Mouse (Mus musculus) heart, embryonic 12.5 days (tissue): ENCODE results near the gene Agxt2. TPM values are rescaled to one million over a fixed set of nuclear protein-coding genes. Genes with fewer than 3 reads are reported as not detected.

Experiments used
- ATAC-seq: fragments of 200-750 bp; cut with Nextera tagmentation; 2 replicates; pipeline ENCODE4 v1.8.0; 2017; ENCODE audit warnings: moderate TSS enrichment, moderate library complexity; ENCODE audit not compliant: insufficient number of reproducible peaks, low FRiP score
- H3K27ac ChIP-seq: fragments of 300-500 bp; sonication (generic); 2 replicates; pipeline ENCODE4 v1.5.1; 2016; ENCODE audit warnings: mild to moderate bottlenecking, moderate library complexity; ENCODE audit not compliant: poor library complexity, severe bottlenecking
- H3K27me3 ChIP-seq: fragments of 300-500 bp; sonication (generic); replicated peaks from 2 replicates; pipeline ENCODE4 v1.6.1; 2016; ENCODE audit warnings: mild to moderate bottlenecking, moderate library complexity
- H3K36me3 ChIP-seq: fragments of 300-500 bp; sonication (generic); 2 replicates; pipeline ENCODE4 v1.6.1; 2016; ENCODE audit warnings: mild to moderate bottlenecking, moderate library complexity
- H3K4me1 ChIP-seq: fragments of 300-500 bp; sonication (generic); replicated peaks from 2 replicates; pipeline ENCODE4 v1.6.1; 2016; ENCODE audit warnings: mild to moderate bottlenecking
- H3K4me2 ChIP-seq: fragments of 300-500 bp; sonication (generic); 2 replicates; pipeline ENCODE4 v1.6.1; 2016; ENCODE audit warnings: mild to moderate bottlenecking, moderate library complexity
- H3K4me3 ChIP-seq: fragments of 300-500 bp; sonication (generic); 2 replicates; pipeline ENCODE4 v1.5.1; 2016; ENCODE audit warnings: mild to moderate bottlenecking
- H3K9ac ChIP-seq: fragments of 300-500 bp; sonication (generic); 2 replicates; pipeline ENCODE4 v1.6.1; 2016; ENCODE audit warnings: mild to moderate bottlenecking, moderate library complexity
- H3K9me3 ChIP-seq: fragments of 300-500 bp; sonication (generic); replicated peaks from 2 replicates; pipeline ENCODE4 v1.6.1; 2016; ENCODE audit warnings: mild to moderate bottlenecking, moderate library complexity
- WGBS: fragments of 180-500 bp; shearing (Covaris S2); methylation state at CpG from one replicate; pipeline ENCODE4 v1.1.7; 2016; 5-methylcytosine and 5-hydroxymethylcytosine counted together
- polyA plus RNA-seq: library from polyadenylated mRNA; unstranded; fragments of >200 nt; fragmentation: Nextera tagmentation; extraction: Ambion mirVana; gene quantifications from 2 replicates; pipeline ENCODE4 v1.2.1, GENCODE M21; 2016

Gene Agxt2
- not detected in 2 replicates for polyA plus RNA-seq

- no peak within 1 kb of the TSS for H3K4me2 ChIP-seq
- H3K9ac ChIP-seq = no peak within 1 kb of the TSS
- H3K27ac ChIP-seq = no peak within 1 kb of the TSS
- 68% methylated on average over 9 of the region's 9 CpGs for WGBS
- H3K4me3 ChIP-seq = no peak within 1 kb of the TSS
- ATAC-seq = no peak
- no peaks in the 10 kb centered on the region for H3K36me3 ChIP-seq
- H3K4me1 ChIP-seq = no peaks in the 10 kb centered on the region
- no peaks in the 10 kb centered on the region for H3K27me3 ChIP-seq
- no peaks in the 10 kb centered on the region for H3K9me3 ChIP-seq
Measured at GRCm38 (mm10) chr15:10358039-10358948, at the start of gene Agxt2. Gene Agxt2 (plus strand): TSS chr15:10358532.

DNA sequence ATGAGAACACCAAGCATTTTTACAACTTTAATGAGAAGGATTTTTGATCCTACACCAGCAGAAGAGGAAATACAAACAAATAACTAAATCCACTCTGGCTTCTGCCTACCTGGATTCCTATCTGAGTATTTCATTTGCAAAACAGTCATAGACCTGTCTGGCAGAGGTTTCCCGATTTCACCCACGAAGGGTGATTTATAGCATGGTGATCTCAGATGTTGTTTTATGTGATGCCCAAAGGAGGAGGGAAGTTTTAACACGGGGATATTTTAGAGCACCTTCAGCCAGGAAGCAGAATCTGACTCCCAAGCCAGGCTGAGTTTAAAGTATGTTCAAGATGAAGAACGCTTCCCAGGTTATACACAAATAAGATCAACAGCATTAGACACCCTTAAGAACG is 46.5 kb upstream of the Agxt2 start:
- 71% methylated on average over 5 of the region's 5 CpGs for WGBS
- ATAC-seq = no peak

GRCm38 (mm10) chr15:10313522-10314455 is 44.5 kb upstream of the Agxt2 start:
- no peak for ATAC-seq
- H3K4me2 ChIP-seq = no peak overlapping the region
- H3K4me1 ChIP-seq = no peaks in the 10 kb centered on the region
- H3K9ac ChIP-seq = no peak overlapping the region
- H3K27me3 ChIP-seq = no peaks in the 10 kb centered on the region
- H3K36me3 ChIP-seq = no peaks in the 10 kb centered on the region
- H3K27ac ChIP-seq = no peak overlapping the region
- H3K4me3 ChIP-seq = no peak overlapping the region
- WGBS = 50% methylated on average over 7 of the region's 7 CpGs
- no peaks in the 10 kb centered on the region for H3K9me3 ChIP-seq

More for the DNA sequence above, 46.5 kb upstream of the Agxt2 start:
- Histone ChIP-seq H3K9ac (no peak overlapping the region), H3K27me3 (no peaks in the 10 kb centered on the region), H3K4me2 (no peak overlapping the region), H3K9me3 (no peaks in the 10 kb centered on the region), H3K27ac (no peak overlapping the region), H3K4me1 (no peaks in the 10 kb centered on the region), H3K36me3 (no peaks in the 10 kb centered on the region), H3K4me3 (no peak overlapping the region)

GRCm38 (mm10) chr15:10325080-10325479 is 33.3 kb upstream of the Agxt2 start, which contains the start of gene Gm21973:
Gene Gm21973 (plus strand): TSS chr15:10325380.
- ATAC-seq = no peak
- H3K27me3 ChIP-seq = no peaks in the 10 kb centered on the region
- no peaks in the 10 kb centered on the region for H3K4me1 ChIP-seq
- 76% methylated on average over 2 of the region's 2 CpGs for WGBS
- H3K36me3 ChIP-seq = no peaks in the 10 kb centered on the region
- H3K4me2 ChIP-seq = no peak within 1 kb of the TSS
- H3K9me3 ChIP-seq = 0 out of 2 replicates have a peak, but pooled peaks cover 4% of the 10 kb centered on the region
- H3K4me3 ChIP-seq = no peak within 1 kb of the TSS
- no peak within 1 kb of the TSS for H3K27ac ChIP-seq
- H3K9ac ChIP-seq = no peak within 1 kb of the TSS

DNA sequence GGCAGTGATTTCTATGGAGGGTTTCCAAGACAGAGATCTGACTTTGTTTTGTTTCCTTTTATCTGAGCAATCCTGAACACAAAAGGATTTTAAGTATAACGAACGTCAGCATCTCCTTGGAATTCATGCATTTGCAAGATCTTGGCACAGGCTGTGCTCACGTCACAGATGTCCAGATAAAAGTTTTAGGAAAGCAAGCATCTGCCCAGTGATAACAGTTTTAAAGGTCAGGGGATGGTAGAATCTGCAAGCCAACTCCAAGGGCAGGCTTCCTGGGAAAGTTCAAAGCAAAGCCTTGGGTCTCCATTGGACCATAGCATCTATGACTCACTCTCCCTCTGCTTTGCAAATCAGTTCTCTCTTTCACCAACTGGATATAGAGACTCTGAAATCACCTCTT is 27.7 kb upstream of the Agxt2 start:
- Histone ChIP-seq H3K27me3 (no peaks in the 10 kb centered on the region), H3K4me3 (no peak overlapping the region), H3K27ac (no peak overlapping the region), H3K4me1 (no peaks in the 10 kb centered on the region), H3K4me2 (no peak overlapping the region), H3K9ac (no peak overlapping the region), H3K9me3 (no peaks in the 10 kb centered on the region), H3K36me3 (no peaks in the 10 kb centered on the region)
- ATAC-seq = no peak
- WGBS = 69% methylated on average over 3 of the region's 3 CpGs

- no peaks in the 10 kb centered on the region for H3K27me3 ChIP-seq
- H3K4me3 ChIP-seq = no peak overlapping the region
- WGBS = 89% methylated on average over 1 of the region's 1 CpGs
- no peak overlapping the region for H3K27ac ChIP-seq
- no peak for ATAC-seq
- H3K4me2 ChIP-seq = no peak overlapping the region
- no peaks in the 10 kb centered on the region for H3K9me3 ChIP-seq
- H3K9ac ChIP-seq = no peak overlapping the region
- H3K4me1 ChIP-seq = no peaks in the 10 kb centered on the region
- H3K36me3 ChIP-seq = no peaks in the 10 kb centered on the region
Measured at GRCm38 (mm10) chr15:10332566-10332965, 25.8 kb upstream of the Agxt2 start.

DNA sequence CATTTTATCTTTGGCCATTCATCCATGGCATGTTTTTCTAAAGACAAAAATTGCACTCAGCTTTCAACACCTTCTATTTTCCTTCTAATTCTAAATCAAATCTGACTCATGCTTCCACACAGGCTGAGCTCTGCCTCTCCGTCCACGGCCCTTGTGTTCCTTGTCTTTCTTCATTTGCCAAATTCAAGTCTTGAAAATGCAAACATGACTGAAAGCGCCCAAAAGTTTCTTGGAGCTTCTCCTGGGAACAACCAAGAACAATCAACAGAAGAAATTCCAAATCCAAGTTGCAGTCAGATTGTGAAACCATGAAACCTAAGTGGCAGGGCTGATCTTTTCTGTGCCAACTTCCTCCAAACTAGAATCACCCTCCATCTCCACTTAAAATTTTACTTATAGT is 19.7 kb upstream of the Agxt2 start:
- 52% methylated on average over 3 of the region's 3 CpGs for WGBS
- Histone ChIP-seq H3K4me2 (no peak overlapping the region), H3K9ac (no peak overlapping the region), H3K4me1 (no peaks in the 10 kb centered on the region), H3K27me3 (no peaks in the 10 kb centered on the region), H3K36me3 (no peaks in the 10 kb centered on the region), H3K4me3 (no peak overlapping the region), H3K27ac (no peak overlapping the region), H3K9me3 (no peaks in the 10 kb centered on the region)
- no peak for ATAC-seq

DNA sequence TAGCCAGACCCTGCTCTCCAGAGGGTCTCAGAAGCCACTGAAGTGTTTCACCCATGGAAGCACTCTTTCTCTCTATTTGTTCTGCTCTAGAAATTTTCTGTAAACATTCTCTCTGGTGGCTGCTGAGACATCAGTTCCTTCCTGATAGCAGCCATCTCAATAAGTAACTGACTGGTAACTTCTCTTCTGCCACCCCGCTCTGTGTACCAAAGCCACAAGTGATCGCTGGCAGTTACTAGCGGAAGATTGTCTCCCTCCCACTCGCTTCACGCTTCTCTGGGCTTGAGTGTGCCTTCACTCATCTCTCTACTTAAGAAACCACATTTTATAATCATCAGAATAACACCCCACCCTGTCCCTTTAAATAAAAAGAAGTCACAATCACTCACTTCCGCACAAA is 11.3 kb upstream of the Agxt2 start:
- ATAC-seq = no peak
- Histone ChIP-seq H3K4me1 (no peaks in the 10 kb centered on the region), H3K27me3 (no peaks in the 10 kb centered on the region), H3K4me3 (no peak overlapping the region), H3K27ac (no peak overlapping the region), H3K9ac (no peak overlapping the region), H3K4me2 (no peak overlapping the region), H3K36me3 (no peaks in the 10 kb centered on the region), H3K9me3 (no peaks in the 10 kb centered on the region)
- 90% methylated on average over 6 of the region's 6 CpGs for WGBS

- H3K36me3 ChIP-seq = no peaks in the 10 kb centered on the region
- H3K4me1 ChIP-seq = no peaks in the 10 kb centered on the region
- no peaks in the 10 kb centered on the region for H3K9me3 ChIP-seq
- H3K9ac ChIP-seq = no peak overlapping the region
- H3K4me2 ChIP-seq = no peak overlapping the region
- no peak overlapping the region for H3K4me3 ChIP-seq
- H3K27ac ChIP-seq = no peak overlapping the region
- H3K27me3 ChIP-seq = no peaks in the 10 kb centered on the region
- 88% methylated on average over 2 of the region's 2 CpGs for WGBS
- ATAC-seq = no peak
Measured at GRCm38 (mm10) chr15:10366331-10366730, 8.0 kb downstream of the Agxt2 start.

GRCm38 (mm10) chr15:10375404-10375803 is 17.1 kb downstream of the Agxt2 start:
- Histone ChIP-seq H3K4me3 (no peak overlapping the region), H3K4me1 (peaks cover 9% of the 10 kb centered on the region), H3K9me3 (no peaks in the 10 kb centered on the region), H3K4me2 (no peak overlapping the region), H3K27me3 (no peaks in the 10 kb centered on the region), H3K27ac (no peak overlapping the region), H3K9ac (no peak overlapping the region), H3K36me3 (no peaks in the 10 kb centered on the region)
- no peak for ATAC-seq
- WGBS = 14% methylated on average over 3 of the region's 3 CpGs

GRCm38 (mm10) chr15:10378338-10378959 is 20.1 kb downstream of the Agxt2 start:
- Histone ChIP-seq H3K4me2 (no peak overlapping the region), H3K9ac (no peak overlapping the region), H3K4me3 (no peak overlapping the region), H3K27ac (no peak overlapping the region), H3K27me3 (no peaks in the 10 kb centered on the region), H3K9me3 (no peaks in the 10 kb centered on the region), H3K36me3 (no peaks in the 10 kb centered on the region), H3K4me1 (peaks cover 9% of the 10 kb centered on the region)
- no peak for ATAC-seq
- WGBS = 82% methylated on average over 4 of the region's 4 CpGs
